Mouse (Mus musculus) CH12F3 (cell line): ENCODE measurements around the gene Hnrnpul2.
"Not testable (repeated sequence)": the region's sequence is repeated elsewhere in the genome, so short reads cannot be mapped to it uniquely, and the experiment has no call there.

Source experiments
- in situ Hi-C: fragments of 300-500 bp; cut with MboI; formaldehyde crosslinking; loops from 2 replicates; pipeline ENCODE4 v1.14.3; 2020; ENCODE audit warnings: low sequenced_read_pairs

Hnrnpul2 gene

DNA sequence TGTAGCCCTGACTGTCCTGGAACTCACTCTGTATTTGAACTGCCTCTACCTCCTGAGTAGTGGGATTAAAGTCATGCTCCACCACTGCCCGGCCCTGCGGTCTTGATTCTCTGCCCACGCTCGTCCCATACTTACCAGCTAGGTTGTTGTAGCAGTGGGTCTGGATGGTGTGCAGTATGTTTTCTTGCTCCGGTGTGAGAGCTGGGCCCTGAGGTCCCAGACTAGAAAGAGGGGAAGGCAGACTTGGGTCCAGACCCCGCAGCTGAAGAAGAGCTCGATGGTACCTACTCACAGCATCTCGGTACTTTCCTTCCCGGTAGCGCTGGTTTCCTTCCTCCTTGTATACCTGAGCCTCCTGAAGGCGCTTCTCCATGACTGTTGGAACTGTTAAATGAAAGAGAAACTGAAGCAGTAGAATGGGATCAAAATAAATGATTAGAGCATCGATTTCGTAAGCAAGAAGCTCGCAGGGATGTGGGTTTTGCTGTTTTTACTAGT is 1.5 kb upstream of the Hnrnpul2 start:
- in situ Hi-C loops: no loop called here

- in situ Hi-C loops: no loop called here
Measured at GRCm38 (mm10) chr19:8818801-8819595, 812 bp upstream of the Hnrnpul2 start, which contains the start of gene Ttc9c. Gene Ttc9c, minus strand, starts transcription at chr19:8819333.

DNA sequence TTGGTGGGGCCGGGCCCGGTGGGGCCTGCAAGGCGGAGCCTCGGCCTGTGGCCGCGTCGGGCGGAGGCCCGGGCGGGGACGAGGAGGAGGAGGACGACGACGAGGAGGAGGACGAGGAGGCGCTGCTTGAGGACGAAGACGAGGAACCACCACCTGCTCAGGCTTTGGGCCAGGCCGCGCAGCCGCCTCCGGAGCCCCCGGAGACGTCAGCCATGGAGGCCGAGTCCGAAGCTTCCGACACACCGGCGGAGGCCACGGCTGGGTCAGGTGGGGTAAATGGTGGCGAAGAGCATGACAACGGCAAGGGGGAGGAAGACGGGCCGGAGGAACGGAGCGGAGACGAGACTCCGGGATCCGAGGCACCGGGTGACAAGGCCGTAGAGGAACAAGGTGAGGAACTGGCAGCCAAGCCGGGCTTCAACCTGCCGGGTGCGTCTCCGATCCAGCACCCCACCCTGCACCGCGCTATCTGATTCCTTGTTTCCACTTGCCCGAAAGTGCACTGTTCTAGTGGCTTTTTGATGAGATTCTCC is 680 bp downstream of the Hnrnpul2 start:
- in situ Hi-C loops: no loop called here

DNA sequence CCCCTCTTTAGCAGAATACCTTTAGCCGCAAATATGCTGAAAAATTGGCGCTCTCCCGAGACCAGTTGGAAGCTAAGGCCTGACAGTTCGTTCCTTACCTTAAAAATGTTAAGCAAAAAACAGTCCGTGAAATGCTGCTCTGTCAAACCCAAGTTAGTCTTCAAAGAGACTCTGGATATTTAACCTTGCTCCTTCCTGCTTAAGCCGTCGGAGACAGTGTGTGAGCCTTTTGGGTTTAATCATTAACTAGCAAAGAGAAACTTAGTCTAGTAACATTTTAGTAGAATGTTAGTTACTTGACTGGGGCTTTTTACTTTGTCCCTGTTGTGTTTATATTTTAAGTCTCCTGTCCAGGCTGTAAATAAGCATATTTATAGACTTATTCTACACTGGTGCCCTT is 1.3 kb downstream of the Hnrnpul2 start:
- in situ Hi-C loops: no loop called here

DNA sequence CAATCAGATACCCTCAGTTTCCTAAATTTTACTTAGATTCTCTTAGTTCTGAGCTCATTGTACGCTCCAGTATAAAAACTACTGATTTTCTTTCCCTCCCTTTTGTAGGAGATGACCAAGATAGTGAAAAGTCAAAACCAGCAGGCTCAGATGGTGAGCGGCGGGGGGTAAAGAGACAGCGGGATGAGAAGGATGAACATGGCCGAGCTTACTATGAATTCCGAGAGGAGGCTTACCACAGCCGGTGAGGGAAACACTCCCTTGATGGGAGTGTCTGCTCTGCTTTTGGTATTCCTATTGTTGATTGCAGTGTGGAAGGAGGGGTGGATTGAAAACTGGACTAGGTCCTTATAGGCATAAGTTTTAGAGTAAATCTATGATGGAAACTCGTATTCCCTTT is 2.9 kb downstream of the Hnrnpul2 start:
- in situ Hi-C loops: no loop called here

DNA sequence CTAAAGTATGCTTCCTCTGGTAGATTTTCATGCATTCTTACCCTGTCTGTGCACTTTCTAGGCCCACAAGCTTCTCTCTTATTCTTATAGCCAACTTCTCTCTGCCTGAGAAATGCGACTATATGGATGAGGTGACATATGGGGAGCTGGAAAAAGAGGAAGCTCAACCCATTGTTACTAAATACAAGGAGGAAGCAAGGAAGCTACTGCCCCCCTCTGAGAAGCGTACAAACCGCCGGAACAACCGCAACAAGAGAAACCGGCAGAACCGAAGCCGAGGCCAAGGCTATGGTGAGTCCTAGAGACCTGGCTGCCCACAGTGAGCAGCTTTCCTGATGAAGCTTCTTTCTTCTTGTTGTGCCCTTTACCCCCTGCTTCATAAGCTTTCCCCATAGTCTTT is 9.8 kb downstream of the Hnrnpul2 start, which contains the start of gene AC129217.1:
TSS of gene AC129217.1 (plus strand) at position 114 of the 400 bp plus-strand sequence.
- in situ Hi-C loops: no loop called here

DNA sequence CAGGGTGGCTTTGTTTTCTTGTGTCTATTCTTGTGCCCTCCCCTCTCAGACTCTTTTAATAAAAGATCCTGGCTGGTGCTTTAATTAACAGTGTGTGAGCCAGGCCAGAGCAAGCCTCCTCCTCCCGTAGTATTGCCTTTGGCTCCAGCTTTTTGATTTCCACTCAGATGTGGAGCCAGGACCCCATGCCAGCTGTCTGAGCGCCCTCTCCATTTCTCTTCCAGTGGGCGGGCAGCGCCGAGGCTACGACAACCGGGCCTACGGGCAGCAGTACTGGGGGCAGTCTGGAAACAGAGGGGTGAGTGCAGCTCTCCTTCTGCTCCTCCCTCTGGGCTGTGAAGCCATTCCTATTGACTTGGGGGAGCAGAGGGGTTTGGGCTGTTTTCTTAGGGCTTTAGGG is 10.9 kb downstream of the Hnrnpul2 start:
- in situ Hi-C loops: no loop called here

DNA sequence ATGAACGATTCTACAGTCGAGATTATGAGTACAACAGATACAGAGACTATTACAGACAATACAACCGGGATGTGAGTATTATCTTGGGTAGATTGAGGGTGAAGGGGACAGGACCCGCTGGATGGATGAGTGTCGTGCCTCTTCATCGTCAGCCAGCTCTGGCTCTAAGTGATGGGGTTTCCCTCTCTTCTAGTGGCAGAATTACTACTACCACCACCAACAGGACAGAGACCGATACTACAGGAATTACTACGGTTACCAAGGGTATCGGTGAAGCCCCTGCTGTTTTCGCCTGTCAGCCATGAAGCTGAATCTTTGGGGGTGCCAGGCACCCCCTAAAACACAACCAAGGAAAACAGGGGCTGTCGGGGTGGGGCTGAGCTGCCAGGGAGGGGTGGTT is 11.5 kb downstream of the Hnrnpul2 start:
- in situ Hi-C loops: no loop called here

GRCm38 (mm10) chr19:8832971-8833370 is 13.2 kb downstream of the Hnrnpul2 start:
- in situ Hi-C loops: no loop called here

DNA sequence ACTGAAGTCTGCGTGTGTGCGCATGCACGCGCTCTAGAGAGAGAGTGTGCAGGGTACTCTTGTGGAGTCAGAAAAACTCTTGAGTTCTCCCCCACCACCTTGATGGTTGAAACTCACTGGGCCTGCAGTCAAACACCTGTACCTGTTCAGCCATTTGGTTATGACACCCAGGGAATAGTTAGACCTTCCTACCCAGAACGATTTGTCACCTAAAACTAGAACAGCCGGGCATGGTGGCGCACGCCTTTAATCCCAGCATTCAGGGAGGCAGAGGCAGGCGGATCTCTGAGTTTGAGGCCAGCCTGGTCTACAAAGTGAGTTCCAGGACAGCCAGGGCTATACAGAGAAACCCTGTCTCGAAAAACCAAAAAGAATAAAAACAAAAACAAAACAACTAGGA is 16.5 kb downstream of the Hnrnpul2 start:
- in situ Hi-C loops: not testable (repeated sequence)

GRCm38 (mm10) chr19:8837251-8837791 is 17.5 kb downstream of the Hnrnpul2 start, which contains the start of gene Bscl2:
Gene Bscl2, plus strand, starts transcription at chr19:8837467.
- in situ Hi-C loops: no loop called here

GRCm38 (mm10) chr19:8838041-8838730 is 18.4 kb downstream of the Hnrnpul2 start:
- in situ Hi-C loops: no loop called here

DNA sequence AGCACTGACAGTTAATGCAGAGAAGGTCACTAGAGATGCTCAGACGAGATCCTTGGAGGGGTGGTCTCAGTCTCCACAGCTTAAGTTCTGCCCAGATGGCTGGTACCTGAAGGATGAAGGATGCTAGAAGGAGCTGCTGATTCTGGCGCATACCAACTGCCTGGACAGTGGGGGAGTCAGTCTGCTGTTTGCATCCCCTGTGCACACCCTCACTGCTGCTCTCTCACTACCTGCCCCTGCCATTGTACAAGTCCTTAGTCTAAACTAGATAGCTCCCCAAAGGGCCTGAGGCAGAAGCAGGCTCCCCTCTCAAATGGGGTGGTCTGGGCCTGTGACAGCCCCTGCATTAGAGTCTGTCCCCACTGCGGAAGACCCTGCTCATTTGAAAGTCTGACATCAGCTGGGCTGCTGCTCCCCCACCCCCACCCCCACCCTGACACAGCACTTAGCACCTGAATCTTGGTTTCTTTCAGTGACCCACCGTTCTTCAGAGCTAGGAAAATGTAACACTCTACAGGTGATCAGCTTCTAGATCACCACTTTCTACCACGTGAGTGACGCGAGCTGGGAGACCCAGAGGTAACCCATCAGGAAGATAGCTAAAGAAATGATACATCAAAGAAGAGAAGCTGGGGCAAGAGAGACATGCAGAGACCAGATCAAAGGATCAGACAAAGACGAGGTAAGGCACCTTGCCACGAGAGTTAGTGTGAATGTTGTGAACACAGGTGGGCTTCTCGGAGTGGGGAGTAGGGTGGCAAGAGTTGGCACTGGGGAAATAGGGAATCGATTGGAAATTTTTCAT is 19.5 kb downstream of the Hnrnpul2 start, which contains the start of gene Gng3:
TSS of gene Gng3 (minus strand) at position 92 of the 805 bp plus-strand sequence.
- in situ Hi-C loops: no loop called here

- in situ Hi-C loops: loop anchor here (10.0 kb wide), 1 partner anchor 275 kb away; no protein-coding TSS in a partner anchor
Measured at GRCm38 (mm10) chr19:8839908-8840791, 20.3 kb downstream of the Hnrnpul2 start.

- in situ Hi-C loops: loop anchor here (10.0 kb wide), 1 partner anchor 274 kb away; no protein-coding TSS in a partner anchor
Measured at GRCm38 (mm10) chr19:8841012-8841411, 21.2 kb downstream of the Hnrnpul2 start.

DNA sequence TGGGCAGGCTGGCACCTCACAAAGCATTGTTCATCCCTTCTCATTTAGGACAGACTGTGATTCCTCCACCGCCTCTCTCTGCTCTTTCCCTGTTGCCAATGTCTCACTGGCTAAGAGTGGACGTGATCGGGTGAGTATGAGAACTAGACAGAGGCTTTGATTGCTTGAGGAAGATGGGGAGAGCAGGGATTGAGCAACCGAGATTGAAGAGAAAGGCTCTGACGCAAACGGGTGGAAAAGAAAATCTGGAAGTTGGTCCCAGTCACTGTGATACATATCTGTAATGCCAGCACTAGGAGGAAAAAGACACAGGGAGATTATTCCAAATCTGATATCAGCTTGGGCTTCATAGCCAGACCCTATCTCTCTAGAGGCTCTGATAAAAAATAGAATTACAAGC is 23.2 kb downstream of the Hnrnpul2 start:
- in situ Hi-C loops: loop anchor here (10.0 kb wide), 1 partner anchor 272 kb away; no protein-coding TSS in a partner anchor

DNA sequence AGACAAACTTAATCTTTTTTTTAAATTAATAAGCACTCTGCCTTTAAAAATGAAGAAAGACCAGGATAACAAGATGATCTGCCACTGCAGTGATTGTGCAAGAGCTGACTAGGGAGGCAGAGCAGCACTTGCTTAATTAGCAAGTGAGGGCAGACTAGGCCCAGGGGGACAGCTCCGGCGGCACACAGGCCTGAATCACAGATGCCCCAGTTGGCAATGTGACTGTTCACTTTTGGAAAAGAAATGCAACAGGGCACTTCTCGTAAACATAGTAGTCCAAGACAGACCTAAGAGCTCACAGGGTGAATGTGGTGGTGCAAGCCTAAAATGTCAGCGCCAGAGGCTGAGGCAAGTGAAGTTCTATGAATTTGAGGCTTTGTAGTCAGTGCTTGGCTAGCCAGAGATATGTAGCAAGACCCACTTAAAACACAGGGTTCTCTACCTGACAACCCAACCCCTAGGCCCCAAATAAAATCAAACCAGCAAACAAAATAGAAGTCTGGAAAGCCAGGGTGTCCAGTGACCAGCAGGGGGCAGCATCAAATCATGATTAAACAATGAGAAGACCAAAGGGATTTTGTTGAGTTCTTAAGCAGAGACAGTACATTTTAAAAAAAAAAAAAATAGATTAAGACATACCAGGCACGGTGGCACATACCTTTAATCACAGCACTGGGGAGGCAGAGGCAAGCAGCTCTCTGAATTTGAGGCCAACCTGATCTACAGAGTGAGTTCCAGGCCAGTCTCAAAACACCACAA is 24.7 kb downstream of the Hnrnpul2 start:
- in situ Hi-C loops: loop anchor here (10.0 kb wide), 1 partner anchor 270 kb away; no protein-coding TSS in a partner anchor

DNA sequence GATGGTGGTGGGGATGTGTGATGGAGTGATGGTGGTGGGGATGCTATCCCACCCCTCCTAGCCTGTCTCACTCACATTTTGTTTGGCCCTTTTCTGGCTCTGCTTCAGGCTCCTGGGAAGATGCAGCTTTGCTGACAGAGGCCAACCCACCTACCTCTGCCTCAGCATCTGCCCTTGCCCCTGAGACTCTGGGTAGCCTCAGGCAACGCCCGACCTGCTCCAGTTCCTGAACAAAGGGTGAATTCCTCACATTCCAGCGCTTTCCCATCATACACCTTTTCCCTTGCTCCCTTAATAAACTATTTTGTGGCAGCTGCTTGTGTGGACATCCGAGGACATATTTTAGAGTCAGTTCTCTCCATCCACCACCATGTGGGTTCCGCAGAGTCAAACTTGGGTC is 28.5 kb downstream of the Hnrnpul2 start:
- in situ Hi-C loops: loop anchor here (10.0 kb wide), 1 partner anchor 266 kb away; no protein-coding TSS in a partner anchor
